Mouse (Mus musculus) embryo, embryonic 9.5 days (tissue): Measurements from ENCODE around the gene Esrrb.
A peak's percentile ranks its signal among the peaks of the same experiment; 100 is the strongest.

Source experiments
- DNase-seq: peaks from one replicate; pipeline ENCODE4 v3.0.0-alpha.2; 2017; ENCODE audit errors: extremely low spot score

The Esrrb gene

DNA sequence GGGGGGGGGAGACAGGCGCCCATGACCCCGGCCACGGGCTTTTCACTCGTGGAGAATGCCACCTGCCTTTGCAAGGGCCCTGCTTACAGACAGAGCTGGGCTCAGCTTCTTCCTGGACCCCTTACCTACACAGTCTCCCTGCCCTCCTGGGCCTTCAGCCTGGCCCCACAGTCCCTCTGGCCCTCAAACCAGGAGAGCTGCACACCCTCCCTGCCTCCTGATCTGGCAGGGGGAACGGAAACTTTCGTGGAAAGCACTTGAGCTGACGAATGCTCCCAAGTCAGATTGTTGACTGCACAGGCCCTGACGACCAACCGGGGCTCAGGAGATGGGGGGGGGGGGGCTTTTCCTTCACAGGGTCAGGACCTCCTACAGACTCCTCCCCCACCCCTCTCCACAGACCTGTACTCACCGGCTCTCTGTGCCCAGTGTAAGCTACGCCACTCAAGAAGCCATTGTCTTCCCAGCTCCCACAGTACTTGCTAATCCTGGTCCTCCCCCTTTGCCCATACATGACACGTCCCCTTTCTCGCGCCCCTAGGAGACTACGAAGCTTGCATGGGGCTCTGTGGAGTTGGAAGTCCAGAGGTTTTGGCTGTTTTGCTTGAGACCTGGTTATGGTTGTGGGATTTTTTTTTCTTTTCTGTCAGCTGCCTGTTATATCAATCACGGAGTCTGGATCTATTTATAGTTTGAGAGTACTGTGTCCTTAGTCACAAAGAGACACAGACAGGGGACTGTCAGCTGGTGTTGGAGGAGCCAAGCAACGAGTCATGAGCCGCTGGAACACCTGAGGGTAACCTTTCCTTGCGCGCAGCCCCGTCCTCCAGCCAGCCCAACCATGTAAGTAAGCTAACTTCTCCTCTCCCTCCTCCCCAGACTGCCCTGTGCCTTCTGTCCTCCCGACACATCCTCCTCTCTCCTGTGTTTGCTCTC lies at the start of gene Esrrb:
TSS of gene Esrrb (plus strand) at position 422 of the 936 bp plus-strand sequence.
- no peak for DNase-seq

DNA sequence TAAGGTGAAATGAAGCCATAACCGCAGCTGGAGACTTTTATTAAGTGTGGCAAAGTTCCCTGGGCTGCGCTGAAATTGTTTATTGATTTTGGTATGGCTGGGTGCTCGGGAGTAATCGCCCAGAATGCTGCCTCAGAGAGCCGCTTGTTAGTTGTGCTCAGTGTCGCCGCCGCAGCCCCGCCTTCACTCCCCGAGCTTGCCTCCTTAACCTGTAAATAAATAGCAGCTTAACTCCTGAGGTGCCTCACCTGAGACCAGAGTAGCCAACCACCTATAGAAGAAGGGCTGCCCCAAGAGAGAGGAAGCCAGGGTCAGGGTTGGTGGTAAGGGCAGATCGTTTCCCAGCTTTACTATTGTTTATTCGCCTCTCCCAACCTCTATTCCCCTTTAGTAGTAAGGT lies 40.3 kb upstream of the Esrrb start:
- no peak for DNase-seq

DNA sequence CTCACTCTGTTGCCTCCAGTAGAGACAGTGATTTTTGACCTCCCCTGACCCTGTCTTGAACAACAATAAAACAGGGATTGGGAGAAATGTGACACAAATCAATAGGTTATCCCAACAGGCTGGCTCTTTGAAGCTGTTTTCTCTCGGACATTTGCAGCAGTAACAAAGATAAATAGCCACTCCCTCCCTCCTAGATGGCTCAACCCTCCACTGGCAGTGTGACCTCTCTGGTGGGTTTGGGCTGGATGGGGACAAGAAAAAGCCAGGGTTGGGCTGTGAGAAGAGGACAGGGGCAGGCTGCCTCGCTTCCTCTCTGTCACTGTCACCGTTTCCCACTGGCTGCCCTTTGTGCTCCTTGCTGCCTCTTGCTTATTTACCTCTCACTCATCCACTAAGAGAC lies 36.6 kb upstream of the Esrrb start:
- DNase-seq, result no peak

DNA sequence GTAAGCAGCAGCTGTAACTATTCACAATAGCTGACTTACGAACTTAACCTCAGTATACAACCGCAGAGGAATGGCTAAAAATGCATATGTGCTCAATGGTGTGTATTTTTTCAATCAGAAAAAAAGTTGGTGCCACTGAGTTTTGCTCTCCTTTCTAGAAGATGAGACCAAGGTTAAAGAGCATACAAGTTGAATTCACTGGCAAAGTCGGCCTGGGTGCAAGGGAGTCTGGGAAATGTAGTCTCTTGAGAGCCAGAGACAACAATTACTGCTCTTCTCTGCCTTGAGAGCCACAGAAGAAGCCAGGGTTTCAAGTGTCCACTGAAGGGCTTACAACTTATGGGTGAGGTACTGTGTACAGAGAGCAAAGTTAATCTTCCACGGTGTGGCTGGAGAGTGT lies 31.1 kb upstream of the Esrrb start:
- DNase-seq, result no peak

DNA sequence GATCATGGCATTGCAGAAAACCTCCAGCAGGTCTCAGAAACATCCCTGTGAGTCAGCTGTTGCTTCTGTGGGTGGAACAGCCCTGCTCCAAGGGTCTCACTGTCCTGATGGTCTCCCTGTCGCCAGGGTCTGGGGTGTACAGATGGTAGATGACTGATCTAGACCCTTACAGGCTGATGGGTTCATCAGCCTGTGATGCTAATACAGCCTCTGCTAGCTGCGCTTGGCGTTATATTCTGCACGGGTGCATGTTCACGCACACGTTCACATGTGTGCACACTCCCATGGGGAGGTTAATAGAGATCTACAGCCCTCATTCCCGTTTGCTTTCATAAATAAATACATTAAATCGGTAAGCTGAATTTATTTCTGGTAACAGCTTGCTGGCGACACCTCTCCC lies 30.2 kb upstream of the Esrrb start:
- DNase-seq, result no peak

DNA sequence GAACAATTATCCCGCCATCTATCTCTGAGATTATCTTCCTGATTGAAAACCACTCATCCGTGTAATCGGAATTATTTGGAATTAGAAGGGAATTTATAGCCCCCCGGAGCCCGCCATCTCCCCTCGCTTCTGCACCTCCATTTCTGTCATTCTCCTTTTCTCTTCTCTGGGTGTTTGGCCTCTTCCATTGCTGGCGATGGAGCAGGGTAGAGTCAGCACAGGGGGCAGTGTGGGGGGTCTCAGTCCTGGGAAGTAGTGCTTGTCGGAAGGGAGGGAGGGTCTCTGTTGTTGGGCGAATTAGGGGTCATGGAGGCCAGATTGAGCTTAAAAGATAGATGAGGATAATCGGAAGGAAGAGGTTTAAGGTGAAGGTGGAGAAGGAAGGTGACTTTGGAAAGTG lies 29.7 kb upstream of the Esrrb start:
- DNase-seq, result no peak

DNA sequence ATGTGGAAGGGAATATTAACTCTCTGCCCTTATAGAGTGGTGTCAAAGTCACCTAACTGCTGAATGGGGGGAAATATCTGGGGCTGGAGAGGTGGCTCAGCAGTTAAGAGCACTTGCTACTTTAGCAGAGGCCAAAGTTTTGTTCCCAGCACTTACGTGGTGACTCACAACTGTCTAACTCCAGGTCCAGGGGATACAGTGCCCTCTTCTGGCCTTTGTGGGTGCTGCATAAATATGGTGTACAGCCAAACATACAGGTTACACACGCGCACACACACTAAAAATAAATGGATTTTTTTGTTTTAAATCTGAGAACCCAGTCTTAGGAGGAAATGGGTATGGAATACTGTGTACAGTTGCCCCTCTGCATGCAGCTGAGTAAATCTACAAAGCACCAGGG lies 24.7 kb upstream of the Esrrb start:
- no peak for DNase-seq

DNA sequence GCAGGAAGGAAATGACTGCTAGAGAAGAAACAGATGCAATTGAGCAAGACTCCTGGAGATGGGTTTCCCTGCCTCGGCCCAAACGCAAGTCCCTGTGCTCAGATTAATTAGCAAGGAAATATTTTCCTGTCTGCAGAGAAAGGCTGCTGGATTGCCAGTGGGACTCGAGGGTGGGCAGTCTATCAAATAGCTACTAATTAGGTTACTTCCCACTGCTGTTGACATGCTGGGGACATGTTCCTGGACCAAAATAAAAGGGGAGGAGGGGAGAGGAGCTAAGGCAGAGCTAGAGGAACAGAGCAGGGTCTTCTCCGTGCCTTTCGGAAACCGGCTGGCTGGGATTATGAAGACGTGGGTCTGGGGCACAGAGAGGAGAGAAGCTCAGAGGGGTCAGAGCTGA lies 24.0 kb upstream of the Esrrb start:
- no peak for DNase-seq

DNA sequence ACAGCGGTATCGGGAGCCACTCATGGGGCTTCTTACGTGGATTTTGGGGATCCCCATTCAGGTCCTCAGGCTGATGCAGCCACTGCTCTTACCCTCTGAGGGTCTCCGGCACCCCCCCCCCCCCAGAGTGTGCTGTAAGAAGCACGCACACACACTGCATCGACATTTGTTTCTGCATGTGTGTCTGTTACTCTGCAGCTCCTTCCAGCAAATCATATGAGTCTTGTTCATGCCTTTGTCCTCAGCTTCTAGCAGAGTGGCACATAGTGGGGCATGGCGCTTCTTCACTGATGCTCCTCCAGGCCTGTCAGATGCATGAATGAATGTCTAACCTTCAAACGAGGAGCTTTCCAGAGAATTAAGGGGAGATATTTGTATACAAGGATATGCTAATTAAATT lies 11.4 kb upstream of the Esrrb start:
- DNase-seq, result no peak

DNA sequence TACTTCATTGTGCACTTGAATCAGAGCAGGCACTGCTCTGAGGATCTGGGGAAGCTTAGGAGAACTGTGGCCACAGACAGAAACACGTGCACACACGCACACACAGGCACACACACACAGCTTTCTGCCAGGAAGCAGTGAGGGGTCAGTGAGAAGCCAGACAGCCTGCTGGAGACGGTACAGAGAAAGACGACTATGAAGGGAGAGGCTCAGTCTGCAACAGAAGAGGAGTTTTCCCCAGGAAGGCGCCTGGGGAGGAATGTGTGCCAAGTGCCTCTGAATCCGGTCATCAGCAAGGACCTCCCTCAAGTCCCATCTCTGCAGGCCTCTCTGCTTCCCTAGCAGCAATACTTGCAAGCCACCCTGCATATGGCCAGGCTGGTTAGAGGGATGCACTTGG lies 1.5 kb upstream of the Esrrb start:
- no peak for DNase-seq

DNA sequence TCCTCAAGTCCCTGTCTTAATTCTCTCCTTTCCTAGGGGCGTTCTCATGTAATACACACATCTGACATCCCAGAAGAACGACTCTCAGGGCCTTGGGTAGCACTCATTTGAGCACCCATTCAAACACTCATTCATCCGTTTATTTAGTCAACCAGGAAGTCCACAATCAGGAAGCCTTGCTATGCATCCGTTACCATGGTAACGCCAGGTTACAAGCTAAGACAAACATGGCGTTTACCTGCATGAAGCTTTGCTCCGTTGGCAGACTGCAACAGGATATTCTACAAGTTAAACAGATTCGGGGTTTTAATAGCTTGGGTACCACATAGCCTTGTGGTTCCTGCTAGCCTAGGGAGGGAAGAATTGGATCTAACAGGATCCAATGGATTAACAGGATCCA lies 1.0 kb upstream of the Esrrb start:
- DNase-seq, result no peak

DNA sequence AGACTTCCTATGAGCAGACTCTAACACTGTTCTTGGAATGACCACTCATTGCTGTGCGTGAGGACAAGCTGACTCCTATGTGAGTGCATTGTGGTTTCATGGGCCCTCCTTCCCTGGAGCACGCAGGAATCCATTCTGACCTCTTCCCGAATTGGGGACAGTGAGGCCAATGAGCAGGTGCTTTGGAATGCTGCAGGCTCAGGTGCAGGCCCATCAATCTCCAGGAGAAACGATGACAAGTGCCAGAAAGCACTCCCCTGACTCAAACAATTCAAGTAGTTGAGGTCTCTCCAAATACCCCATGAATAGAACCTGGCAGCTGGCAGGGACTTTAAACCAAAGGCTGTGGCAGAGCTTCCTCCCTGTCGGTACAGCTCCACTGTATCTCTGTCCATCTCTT lies 3.4 kb downstream of the Esrrb start:
- DNase-seq, result no peak

DNA sequence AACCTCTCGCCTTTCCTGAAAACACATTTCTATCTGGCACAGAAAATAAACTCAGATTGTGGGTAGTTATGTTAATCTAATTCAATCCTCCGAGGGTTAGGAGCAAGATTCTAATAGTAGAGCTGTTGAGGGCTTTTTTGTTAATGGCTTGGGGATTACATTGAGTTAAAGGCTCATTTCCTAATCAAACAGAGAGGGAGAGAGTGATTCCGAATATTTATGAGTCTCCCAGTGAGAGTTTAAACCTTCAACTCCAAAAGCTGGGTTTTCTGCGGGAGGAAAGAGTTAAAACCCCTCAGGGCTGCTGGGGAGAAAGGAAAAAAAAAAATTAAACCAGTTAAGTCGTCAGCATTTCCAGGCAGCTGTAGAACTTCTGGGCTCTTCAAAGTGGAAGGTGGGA lies 3.8 kb downstream of the Esrrb start:
- no peak for DNase-seq

DNA sequence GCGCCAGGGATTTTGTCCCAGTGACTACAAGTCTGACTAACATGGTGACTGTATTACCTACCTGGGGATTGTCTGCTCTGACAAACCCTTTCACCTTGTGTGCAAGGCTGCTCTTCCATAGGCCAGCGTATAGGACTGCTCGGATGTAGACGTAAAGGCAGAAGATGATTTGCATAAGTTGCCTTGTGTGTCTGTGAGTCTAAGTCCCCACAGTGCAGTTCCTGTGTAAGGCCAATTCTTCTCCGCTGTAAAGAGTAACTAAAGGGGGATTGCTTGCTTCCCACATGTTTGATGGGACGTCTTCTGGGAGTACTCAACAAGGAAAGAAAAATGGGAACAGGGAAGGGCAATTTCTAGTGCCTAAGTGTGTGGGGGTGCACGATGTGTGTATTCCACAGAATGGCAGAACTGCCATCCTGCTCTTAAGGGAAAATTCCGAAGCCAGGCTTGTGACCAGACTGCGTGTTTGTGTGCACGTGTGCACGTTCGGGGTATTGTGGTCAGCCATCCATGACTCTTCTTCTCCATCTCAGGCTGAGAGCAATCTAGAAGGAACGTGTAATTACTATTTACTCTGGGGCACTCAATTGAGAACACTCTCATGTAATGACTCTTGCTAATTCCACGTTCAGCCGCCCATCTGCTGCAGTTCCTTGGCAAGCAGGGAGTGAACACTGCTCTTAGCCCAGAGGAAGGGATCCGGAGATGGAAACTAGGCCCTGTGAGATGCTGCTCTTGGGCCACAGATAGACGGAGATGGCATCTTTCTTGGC lies 9.9 kb downstream of the Esrrb start:
- no peak for DNase-seq

DNA sequence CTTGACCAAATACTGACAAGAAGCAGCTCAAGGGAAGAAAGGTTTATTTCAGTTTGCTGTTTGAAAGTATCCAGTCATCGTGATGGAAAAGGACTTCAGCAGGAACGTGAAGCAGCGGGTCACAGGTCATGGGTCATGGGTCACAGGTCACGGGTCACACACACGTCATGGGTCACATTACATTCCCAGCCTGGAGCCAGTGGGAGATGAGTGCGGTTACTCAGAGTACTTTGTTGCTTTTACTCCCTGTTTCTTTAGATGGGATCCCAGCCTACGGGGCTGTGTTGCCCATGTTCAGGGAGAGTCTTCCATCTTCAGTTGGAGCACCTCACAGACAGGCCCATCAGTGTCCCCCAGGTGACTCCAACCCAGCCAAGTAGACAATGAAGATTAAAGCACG lies 13.4 kb downstream of the Esrrb start:
- DNase-seq, result peak; percentile 31

DNA sequence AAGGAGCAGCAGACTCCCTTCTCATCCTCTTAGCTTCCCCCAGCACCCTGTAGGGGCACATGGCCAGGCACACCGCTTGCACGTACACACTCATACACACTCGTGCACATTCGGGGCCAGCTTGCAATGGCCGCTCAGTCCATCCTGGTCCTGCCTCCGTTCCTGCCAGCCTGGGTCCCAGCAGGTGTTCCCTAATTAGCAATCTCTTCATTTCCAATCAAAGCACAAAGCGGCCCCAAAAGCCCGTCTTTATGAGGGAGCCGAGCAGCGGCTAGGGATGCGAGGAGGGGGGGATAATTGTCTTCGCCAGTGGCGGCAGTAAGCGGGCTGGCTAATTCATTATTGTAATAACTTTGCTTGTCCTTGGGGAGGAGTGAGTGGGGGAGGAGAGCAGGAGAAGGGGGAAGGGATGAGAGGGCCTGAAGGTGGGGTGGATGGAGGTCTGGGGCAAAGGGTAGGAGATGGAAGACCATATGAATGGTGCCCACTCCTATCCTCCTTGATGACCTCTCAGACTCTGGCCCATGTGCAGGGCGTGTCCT lies 18.8 kb downstream of the Esrrb start:
- no peak for DNase-seq

DNA sequence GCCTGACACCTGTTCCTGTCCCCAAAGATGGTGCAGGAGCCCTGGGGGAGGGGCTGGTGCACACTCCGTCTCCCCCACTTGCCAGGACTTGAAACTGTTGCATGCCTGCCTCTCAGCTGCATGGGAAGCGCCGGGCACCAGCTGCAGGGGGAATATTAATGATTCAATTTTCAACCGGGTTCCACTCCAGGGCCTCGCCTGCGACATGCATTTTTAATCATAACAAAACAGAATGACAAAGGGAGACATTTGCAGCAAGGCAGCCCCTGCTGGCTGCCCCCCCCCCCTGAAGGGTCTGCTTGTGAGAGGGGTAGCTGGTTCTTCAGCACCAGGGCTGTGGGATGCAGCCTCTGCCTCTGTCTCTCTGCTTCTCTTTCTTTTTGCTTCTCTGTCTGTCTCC lies 22.9 kb downstream of the Esrrb start:
- DNase-seq, result no peak

DNA sequence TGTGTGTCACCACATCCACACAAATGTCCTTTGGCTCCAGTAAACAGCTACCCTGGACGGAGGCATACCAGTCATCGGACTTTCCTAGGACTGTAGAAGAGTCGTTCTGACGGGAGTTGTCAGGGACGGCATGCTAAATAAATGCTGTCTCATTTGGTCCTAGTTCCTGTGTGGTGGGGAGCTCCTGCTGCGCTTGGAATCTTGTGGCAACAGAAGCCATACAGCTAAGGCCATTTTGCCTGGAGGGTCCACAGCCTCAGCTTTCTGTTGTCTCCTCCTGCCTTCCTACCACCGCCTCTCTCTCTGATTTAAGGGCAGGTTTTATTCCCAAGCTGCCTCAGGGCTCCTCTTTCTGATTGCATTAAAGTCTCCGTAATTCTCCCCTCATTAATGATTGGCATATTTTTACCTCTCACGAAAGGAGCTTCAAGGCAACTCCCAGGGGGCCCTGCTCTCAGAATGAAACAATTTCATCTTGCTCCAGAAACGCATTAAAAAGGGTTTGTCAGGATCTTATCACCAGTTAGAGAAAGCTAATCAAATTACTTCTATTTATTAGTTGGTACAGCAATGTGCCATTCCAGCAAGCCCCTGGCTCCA lies 26.9 kb downstream of the Esrrb start:
- DNase-seq, result no peak

DNA sequence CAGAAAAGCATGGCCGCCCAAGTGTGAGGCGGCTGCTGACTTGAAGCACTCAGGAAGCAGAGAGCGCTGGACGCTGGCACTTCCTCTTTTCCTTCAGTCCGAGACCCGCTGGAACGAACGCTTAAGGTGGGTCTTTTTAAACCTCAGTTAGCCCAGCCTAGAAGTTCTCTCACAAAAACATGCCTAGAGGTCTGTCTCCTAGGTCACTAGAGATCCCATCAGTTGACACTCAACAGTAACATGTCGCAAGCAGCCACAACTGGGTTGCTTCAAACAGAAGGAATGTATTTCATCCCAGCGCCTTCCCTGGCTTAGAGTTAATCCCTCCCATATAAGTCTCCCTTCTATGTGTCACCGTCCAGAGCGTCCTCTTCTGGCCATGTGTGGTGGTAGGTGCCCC lies 33.9 kb downstream of the Esrrb start:
- DNase-seq, result no peak

DNA sequence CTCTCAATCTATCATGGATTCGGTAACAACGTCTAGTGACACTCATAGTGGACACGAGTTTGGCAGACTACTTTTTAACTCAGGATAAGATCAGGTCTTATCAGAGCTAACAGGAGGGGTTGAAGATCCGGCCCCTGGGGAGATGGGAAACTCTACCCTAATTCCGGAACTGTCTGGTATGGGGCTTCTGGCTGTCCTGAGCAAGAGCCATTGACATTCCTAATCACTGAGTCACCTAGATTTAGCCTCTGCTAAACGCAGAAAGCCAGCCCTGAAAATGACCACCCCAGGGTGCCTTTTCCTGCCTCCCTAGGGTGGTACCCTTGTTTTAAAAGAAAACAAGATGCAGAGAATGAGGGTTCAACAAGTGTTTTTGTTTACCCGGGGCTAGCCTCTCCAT lies 34.4 kb downstream of the Esrrb start:
- no peak for DNase-seq

DNA sequence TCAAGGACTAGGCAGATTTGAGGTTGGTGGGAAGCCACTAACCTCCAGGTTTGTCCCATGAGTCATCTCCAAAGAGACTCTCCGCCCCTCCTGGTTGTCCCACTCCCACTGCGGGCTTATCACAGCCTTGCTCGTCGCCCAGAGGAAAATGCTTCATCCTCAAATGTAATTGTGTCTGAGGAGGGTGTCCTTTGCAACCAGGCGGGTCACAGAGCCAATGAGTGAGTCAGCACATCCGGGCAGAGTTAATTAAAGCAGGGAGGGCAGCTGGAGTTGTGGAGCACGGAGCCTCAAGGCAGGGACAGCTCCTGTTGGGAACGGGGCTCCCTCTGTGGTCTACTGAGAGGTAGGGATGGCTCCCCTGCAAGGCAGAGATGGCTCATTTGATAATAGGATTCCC lies 37.8 kb downstream of the Esrrb start:
- DNase-seq, result no peak

DNA sequence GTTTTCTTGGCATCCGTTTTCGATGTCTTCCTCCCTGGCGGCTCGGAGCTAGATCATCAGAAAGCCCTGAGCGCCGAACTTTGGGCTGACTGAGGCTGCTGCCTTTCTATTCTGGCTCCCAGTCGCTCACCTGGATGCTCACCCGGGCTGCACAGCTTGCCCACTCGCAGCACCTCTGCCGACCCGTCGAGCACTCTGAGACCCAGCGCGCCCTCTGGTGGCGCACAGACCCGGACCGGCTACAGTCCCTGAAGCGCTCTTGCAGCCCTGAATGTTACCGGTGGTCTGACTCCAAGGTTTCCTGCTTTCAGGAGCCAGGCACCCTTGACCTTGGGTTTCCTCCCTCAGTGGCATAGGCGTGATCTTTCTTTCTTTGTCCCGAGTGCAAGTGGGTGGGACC lies 41.8 kb downstream of the Esrrb start:
- DNase-seq, result peak; percentile 77
